Mouse (Mus musculus) liver, embryonic 14.5 days (tissue): ENCODE measurements around the gene Olfr1045.
"Not testable (repeated sequence)": the region's sequence is repeated elsewhere in the genome, so short reads cannot be mapped to it uniquely, and the experiment has no call there.

Experiments used
- CTCF ChIP-seq: IDR thresholded peaks from 2 replicates; pipeline ENCODE4 v1.5.1; 2016; ENCODE audit warnings: antibody characterized with exemption, low read depth, control low read depth
- EP300 ChIP-seq: IDR thresholded peaks from 2 replicates; pipeline ENCODE4 v1.6.1; 2016; ENCODE audit warnings: antibody characterized with exemption, low read depth

GRCm38 (mm10) chr2:86175422-86175821, 27.4 kb downstream of the Olfr1045 start:
- TF ChIP-seq EP300, CTCF: not testable (repeated sequence)
